Mouse (Mus musculus) mouse embryonic stem cell (cell line): Measurements from ENCODE around the gene Oasl1.
"Not testable (repeated sequence)": the region's sequence is repeated elsewhere in the genome, so short reads cannot be mapped to it uniquely, and the experiment has no call there.

Source experiments
- in situ Hi-C, 2 experiments: fragments of 300-500 bp; cut with MboI; formaldehyde crosslinking; loops; 1 replicate in 1 of 2; 3 replicates in 1 of 2; pipeline ENCODE4 v1.14.3; 2019 to 2020; ENCODE audit warnings: low sequenced_read_pairs in 2 of 2, low pct_unique_long_range_greater_than_20kb in 1 of 2, mixed read lengths in 1 of 2; ENCODE audit not compliant: unreplicated experiment in 1 of 2

The Oasl1 gene

GRCm38 (mm10) chr5:114922998-114923473, at the start of gene Oasl1:
Gene Oasl1 (plus strand): TSS chr5:114923240.
- in situ Hi-C loops = no loop called here

- in situ Hi-C loops = no loop called here
Measured at GRCm38 (mm10) chr5:114875858-114876257, 47.2 kb upstream of the Oasl1 start.

GRCm38 (mm10) chr5:114876331-114876730, 46.7 kb upstream of the Oasl1 start:
- in situ Hi-C loops = no loop called here

GRCm38 (mm10) chr5:114877487-114877886, 45.6 kb upstream of the Oasl1 start:
- in situ Hi-C loops = no loop called here

GRCm38 (mm10) chr5:114879399-114879798, 43.6 kb upstream of the Oasl1 start:
- in situ Hi-C loops = no loop called here

GRCm38 (mm10) chr5:114882319-114882718, 40.7 kb upstream of the Oasl1 start:
- in situ Hi-C loops = not testable (repeated sequence)

GRCm38 (mm10) chr5:114883022-114883421, 40.0 kb upstream of the Oasl1 start:
- in situ Hi-C loops = no loop called here

GRCm38 (mm10) chr5:114886801-114887200, 36.2 kb upstream of the Oasl1 start:
- in situ Hi-C loops = no loop called here

- in situ Hi-C loops = no loop called here
Measured at GRCm38 (mm10) chr5:114888995-114889394, 34.0 kb upstream of the Oasl1 start.

- in situ Hi-C loops = no loop called here
Measured at GRCm38 (mm10) chr5:114895542-114895941, 27.5 kb upstream of the Oasl1 start.

- in situ Hi-C loops = no loop called here
Measured at GRCm38 (mm10) chr5:114896688-114897373, 26.2 kb upstream of the Oasl1 start, which contains the start of gene Oasl2. Gene Oasl2 (plus strand): TSS chr5:114896936.

GRCm38 (mm10) chr5:114897374-114897793, 25.7 kb upstream of the Oasl1 start:
- in situ Hi-C loops = no loop called here

GRCm38 (mm10) chr5:114898857-114899256, 24.2 kb upstream of the Oasl1 start:
- in situ Hi-C loops = no loop called here

- in situ Hi-C loops = no loop called here
Measured at GRCm38 (mm10) chr5:114902413-114902812, 20.6 kb upstream of the Oasl1 start.

- in situ Hi-C loops = no loop called here
Measured at GRCm38 (mm10) chr5:114908598-114909305, 14.3 kb upstream of the Oasl1 start.

GRCm38 (mm10) chr5:114913686-114914085, 9.4 kb upstream of the Oasl1 start:
- in situ Hi-C loops = no loop called here

- in situ Hi-C loops = no loop called here
Measured at GRCm38 (mm10) chr5:114914855-114915254, 8.2 kb upstream of the Oasl1 start.

GRCm38 (mm10) chr5:114915854-114916253, 7.2 kb upstream of the Oasl1 start:
- in situ Hi-C loops = no loop called here

- in situ Hi-C loops = no loop called here
Measured at GRCm38 (mm10) chr5:114916777-114917176, 6.3 kb upstream of the Oasl1 start.

GRCm38 (mm10) chr5:114917357-114917756, 5.7 kb upstream of the Oasl1 start:
- in situ Hi-C loops = not testable (repeated sequence)
